Mouse (Mus musculus) spleen, postnatal 14 days (tissue): ENCODE measurements around the gene Ubp1.

ENCODE experiments used
- DNase-seq, 2 experiments: peaks; one replicate each; pipeline ENCODE4 v3.0.0; 2021 to 2022; ENCODE audit warnings: low spot score in 2 of 2

Gene Ubp1

DNA sequence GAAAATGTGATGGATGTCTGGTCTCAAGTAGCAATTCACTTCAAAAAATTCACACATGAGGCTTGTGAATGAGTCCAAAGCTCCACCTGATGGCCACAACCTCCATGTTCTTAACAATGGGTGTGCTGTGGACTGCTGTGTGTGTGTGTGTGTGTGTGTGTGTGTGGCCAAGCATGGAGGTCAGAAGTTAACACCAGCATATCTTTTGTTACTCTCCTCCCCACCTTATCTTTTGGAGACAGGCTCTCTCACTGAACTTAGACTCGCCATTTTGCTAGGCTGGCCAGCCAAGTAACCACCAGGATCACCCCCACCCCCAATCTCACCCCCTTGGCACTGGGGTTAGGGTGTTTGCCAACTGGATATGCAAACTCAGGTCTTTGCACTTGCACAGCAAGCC, 83.3 kb downstream of the Ubp1 start:
- DNase-seq, result no peak

DNA sequence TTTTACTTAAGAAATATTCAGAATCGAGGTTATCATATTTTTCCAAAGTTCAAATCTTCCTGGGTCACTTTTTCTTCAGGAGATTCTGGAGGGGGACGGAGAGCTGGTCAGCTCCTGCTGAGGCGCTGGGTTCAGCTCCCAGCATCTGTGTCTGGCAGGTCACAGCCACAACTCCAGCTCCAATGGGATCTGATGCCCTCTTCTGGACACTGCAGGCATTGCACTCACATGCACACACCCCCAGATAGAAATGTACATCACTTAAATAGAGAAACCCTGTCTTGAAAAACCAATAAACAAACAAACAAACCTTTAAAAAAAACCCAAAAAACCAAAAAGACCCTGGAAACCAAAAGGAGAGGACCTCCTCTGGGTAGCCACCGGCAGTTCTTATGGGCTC, 85.0 kb downstream of the Ubp1 start:
- peak in 1 of 2 experiments; percentile 25 for DNase-seq

DNA sequence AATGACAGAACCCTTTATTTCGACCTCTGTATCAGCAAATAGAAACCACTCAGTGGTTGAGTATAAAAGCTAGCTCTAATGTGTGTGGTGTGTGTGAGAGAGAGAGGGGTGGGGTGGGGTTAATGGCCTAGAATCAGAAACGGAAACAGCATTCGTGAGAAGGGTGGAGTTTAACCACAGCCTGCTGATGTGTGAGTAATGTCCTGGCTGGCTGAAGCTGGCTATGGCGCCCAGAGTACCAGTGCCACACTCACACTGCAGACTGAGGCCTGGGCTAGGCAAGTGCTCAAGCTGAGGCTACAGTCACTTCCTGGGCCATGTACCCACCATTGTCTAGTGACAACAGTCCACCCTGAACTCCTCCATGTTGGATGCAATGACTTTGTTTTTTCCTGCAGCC, 85.7 kb downstream of the Ubp1 start:
- DNase-seq, result no peak

DNA sequence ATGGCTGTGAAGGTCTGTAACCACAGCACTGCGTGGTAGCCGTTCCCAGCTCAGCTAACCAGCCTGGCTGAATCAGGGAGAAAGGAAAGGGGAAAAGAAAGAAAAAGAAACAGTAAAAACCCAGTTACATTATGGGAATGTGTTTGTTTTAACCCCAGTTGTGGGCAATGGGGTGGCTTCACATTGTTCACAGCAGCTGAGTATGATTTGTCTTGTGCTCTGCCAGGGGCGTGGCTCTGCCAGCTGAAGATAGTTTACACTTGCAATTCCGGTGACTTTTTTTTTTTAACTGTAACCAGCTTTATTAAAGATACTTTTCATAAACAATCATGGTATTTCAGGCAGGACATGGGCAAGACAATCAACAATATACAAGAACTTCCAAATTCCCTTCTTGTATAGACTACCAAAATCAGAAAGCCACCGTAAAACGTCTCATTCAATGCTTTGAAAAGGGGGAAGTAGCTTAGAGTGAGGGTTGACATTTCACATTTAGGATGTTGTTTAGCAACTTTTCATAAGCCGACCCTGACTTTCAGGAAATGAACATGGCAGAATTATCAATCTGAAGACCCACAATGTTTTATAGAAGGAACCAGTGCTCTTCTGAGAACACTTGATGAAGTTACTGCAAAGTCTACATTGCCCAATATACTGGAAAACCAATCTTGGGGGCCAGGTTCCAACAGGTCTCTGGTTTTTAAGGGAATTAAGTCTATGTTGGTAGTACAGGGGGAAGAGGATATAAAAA, 88.5 kb downstream of the Ubp1 start:
- DNase-seq, result no peak

DNA sequence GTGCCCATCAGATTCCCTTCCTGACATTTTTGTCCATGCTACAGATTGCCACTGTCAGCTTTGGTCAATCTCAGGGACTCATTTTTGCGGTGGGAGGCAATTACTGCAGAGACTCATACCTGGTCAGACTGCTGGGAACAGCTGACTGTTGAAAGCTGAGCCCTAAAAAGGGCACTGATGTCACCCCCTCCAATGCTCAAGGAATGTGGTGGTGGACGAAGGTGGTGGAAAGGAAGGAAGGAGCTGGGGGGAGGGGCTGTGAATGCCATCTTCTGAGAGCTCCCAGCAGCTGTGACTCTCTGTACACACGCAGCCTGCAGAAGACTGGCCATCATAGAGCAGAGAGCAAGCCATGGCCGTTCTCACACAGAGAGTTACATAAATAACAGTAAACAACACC, 91.4 kb downstream of the Ubp1 start:
- DNase-seq, result no peak

DNA sequence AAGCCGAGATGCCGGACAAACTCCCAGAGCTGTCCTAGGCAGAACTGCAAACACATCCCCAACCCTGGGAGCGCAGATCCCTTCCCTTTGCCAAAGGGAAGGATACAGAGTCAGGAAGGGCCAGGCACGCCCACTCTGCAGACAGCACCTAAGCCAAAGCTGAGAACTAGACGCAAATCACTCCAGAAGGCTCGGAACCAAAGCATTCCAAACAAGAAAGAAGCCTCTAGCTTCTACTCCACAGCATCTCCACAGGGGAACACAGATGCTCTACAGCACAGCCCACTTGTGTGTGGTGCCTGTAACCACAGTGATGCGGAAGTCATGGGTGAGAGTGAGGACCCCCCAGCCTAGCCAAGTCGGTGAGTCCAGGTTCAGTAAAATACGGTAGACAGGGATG, 94.4 kb downstream of the Ubp1 start:
- no peak for DNase-seq

DNA sequence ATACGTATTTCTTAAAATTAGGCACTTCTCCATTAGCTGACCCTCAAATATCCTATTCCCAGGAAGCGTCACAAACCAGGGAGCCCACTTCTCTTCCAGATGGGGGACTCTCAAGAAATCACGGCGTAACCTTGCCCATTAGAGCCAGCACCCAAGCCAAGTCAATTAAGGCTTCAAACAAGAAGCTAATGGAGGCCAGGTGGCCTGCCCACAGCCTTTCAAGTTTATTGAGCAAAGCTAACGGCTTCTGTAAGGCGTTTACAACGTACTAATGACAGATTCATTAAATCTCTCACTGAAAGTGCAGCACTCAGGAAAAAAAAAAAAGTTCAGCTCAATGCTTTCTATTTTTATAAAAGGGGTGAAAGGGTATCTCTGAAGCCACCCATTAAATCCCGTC, 95.1 kb downstream of the Ubp1 start:
- no peak for DNase-seq

DNA sequence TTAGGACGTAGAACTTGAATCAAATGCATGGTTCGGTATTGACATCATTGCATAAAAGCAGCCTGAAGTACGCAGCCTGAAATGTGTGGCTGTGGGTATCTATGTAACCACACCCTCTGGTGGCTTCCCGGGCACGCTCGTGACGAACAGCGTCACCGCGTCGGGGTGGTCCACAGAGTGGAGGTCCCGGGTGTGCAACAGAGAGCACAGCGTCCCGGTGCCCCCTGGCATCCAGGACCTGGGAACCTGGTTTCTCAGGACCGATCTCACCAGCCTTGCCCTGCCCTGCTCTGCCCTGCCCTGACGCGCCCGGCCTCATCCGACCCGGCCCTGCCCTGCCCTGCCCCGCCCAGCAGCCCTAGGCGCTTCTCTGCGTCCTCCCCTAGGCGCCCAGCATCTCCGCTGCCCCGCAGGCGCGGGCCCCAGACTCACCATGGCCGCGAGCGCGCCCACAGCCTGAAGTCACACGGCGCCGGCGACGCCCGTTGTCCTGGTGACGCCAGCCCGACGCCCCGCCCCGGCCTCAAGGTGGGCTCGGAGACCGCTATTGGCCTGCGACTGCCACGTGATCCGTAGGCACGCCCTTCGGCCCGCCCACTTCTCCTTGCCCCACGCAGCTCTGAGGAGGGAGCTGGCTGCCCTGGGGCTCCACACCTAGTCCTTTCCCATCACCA, 95.7 kb downstream of the Ubp1 start:
- DNase-seq, result peak; percentile 27 to 47
